Mouse (Mus musculus): ENCODE data around the gene Rin2.

GRCm38 (mm10) chr2:145631123-145631798 is 43.8 kb upstream of the Rin2 start:
- TF ChIP-seq POLR2A (IDR thresholded peaks at IDR 0.05; ENCODE audit: control insufficient read depth, low read depth, low read length) = no peak
- no peak for TF ChIP-seq CTCF (IDR thresholded peaks at IDR 0.05; ENCODE audit: control insufficient read depth, insufficient read depth, insufficient replicate concordance, low read depth, low read length)

Measured in testis, adult 2 months (tissue).